Mouse (Mus musculus) cerebral cortex, adult 2 months (tissue): ENCODE results near the gene Plekho1.

ENCODE experiments used
- WGBS: fragments of 180-500 bp; shearing (Covaris S2); methylation state at CpG from one replicate; pipeline ENCODE4 v1.1.7; 2018; 5-methylcytosine and 5-hydroxymethylcytosine counted together

Plekho1 gene

DNA sequence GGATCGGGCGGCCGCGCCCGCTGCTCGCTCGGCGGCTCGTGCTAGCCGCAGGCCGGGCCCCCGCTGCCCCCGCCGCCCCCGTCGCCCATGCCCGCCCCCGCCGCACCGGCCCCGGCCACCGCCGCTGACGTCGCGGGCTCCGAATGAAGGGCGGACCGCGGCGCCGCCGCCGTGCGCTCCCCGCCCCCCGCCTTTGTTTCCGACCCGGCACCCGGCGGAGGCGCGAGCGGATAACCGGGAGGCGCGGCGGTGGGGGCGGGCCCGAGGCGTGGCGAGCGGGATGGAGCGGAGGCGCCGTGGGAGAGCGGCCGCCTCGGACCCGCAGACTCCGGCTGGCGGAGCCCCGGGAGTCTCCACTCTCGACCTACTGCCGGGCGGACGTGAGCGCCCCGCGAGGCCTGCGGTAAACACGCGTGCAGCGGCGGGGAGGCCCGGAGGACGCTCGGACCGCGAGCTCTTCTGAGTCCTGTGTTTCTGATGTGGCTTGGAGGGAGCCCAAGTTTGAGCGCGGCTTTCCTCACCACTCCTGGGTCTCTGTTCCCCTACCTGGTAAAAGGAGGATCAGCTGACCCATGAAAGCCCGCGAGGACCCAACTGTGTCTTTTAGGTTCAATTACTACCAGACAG is at the start of gene Plekho1:
TSS of gene Plekho1 (minus strand) at position 200 of the 627 bp plus-strand sequence.
- WGBS, result under 1% methylated on average over 82 of the region's 84 CpGs

DNA sequence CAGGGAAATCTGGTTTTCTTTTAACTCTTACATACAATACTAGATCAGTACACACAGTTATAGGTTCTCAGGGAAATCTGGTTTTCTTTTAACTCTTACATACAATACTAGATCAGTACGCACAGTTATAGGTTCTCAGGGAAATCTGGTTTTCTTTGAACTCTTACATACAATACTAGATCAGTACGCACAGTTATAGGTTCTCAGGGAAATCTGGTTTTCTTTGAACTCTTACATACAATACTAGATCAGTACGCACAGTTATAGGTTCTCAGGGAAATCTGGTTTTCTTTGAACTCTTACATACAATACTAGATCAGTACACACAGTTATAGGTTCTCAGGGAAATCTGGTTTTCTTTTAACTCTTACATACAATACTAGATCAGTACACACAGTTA is 48.8 kb upstream of the Plekho1 start:
- WGBS, result 90% methylated on average over 3 of the region's 3 CpGs

DNA sequence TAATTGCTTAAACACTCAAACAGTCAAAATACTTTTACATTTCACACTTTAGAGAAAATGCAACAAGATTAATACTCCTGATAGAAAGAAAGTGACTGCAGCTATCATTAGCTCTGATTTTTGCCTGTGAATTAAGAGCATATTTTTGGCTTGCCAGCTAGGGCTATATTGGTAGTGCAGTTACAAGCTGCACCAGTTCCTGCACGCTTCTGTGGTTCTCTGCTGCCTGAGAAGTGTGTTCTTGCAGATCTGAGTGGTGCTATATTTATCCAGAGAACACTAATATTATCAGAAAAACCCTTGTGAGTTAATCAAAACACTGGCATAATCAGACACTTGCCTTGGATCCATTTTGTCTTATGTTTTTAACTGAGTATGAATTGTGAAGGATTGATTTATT is 47.3 kb upstream of the Plekho1 start:
- WGBS, result 46% methylated on average over 1 of the region's 1 CpGs

DNA sequence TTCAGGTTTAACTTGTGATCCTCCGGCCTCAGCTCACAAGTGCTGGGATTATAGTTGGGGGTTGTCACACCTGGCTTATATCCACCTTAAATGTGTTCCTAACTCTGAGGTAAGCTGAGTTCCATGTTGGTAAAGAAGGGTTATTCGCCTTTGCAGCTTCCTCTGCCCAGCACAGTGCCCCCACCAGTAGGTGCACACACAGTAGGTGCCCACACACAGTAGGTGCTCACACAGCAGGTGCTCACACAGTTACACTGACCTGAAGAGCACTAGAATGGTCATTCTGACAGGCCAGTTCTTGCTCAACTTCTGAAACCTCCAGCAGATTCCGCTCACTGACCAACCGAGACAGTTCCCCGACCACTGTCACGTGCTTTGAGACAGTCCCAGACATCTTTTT is 45.3 kb upstream of the Plekho1 start:
- WGBS, result 97% methylated on average over 6 of the region's 6 CpGs

DNA sequence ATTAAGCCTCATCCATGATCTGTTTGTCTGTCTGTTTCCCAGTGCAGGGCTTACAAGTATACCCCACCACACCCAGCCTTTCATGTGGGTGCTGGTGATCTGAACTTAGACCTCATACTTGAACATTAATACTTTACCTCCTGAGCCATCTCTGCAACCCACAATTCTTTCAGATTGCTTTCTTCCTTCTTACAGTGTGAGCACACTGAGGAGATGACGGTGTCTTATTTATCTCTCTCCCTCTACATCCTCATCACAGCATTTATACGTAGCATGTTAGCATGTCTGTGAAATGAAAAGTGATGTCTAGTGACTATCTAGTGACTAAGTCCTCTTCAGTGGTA is 44.8 kb upstream of the Plekho1 start:
- WGBS, result 68% methylated on average over 2 of the region's 2 CpGs

DNA sequence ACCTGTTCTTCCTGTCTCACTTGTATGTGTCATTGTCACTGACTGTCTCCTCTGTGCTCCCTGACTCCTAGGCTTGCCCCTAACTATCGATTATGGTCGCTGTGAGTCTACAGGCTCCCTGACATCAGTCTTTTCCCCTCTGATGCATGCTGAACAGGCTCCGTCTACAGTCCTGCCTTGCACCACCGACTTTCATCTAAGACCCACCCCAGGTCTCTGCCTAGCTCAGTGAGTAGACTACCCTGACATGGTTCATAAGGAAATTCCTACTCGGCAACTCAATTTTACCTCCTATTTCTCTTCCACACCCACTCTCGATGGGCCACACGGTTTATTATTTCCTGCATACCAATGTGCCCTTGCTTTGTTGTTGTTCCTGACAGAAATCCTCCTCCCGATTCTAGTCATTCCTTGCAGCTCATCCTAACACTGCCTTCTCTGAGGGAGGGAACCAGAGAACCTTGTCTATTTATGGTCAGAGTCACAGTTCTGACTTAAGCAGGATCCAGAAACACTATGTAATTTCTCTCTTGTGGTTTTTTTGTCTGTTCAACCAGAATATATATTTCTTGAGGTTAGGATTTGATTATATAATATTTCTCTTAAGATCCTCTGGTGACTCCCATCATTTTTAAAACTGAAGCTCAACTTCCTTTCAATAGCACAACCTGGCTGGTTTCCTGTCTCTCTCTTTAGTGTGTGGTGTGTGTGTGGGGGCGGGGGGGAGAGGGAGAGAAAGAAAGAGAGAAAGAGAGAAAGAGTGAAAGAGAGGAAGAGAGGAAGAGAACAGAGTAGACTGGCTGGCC is 44.3 kb upstream of the Plekho1 start:
- 60% methylated on average over 9 of the region's 9 CpGs for WGBS

DNA sequence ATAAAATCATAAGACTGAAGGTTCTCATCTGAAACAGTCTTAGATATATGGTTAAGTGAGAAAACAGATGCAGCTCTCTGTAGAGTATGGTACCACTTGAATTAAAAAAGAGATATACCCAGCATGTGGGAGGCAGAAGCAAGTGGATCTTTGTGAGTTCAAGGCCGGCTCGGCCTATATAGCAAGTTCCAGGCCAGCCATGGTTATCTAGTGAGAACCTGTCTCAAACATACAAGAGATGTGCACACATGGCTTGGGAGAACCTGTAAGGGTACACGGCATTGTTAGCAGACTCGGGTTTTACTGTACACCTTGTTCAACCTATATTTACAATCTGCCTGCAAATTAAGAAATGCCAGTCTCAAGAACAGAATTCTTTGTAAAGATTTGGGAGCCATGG is 43.0 kb upstream of the Plekho1 start:
- 95% methylated on average over 4 of the region's 4 CpGs for WGBS

DNA sequence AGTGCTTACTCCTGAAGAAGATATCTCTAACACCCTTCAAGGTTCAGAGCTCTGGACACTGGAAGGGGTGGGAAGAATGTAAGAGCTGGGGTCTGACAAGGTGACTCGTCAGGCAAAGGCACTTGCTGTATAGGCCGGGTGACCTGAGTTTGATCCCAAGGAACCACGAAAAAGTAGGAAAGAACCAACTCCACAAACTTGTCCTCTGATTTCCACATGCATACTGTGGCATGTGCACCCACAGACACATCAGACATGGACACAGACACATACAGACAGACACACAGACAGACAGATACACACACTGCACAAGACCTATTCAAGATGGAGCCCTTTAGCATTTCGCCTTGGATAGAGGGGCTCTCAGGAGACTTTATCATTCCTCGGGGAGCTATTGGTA is 42.4 kb upstream of the Plekho1 start:
- WGBS, result 94% methylated on average over 5 of the region's 5 CpGs

DNA sequence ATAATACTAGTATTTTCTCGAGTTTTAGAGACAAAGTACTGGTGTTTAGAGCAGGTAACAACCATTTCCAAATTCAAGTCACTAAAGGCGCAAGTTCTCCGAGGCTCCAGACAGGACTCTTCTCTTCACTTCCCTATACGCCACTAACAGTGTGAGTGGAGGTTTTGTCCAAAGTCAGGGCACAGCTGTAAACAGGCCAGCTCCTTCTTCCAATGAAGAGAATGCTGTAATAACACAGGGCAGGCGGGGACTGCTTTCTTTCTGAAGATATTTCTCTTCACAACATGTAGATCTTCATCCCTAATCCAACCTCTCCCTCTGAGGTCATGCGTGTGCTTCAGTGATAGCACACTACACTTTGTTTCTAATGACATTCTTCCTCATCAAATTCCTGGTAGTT is 41.0 kb upstream of the Plekho1 start:
- WGBS, result 90% methylated on average over 6 of the region's 6 CpGs

DNA sequence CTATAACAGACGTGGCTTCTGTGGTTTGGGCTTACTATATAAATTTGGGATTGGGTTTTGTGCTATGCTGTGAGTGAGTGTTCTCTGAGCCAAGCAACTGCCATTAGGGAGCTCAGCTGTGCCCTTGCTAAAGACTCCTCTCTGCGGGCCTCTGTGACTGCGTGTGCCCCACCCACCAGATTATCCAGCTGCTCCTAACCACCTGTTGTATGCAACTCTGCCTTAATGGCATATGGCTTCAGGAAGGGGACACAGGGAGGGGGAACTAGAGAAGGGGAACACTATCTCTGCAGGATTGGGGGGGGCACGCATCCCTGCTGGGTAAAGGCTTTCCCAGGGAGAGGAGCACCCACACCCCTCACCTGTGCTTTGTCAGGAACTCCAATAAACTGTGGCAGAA is 37.2 kb upstream of the Plekho1 start:
- 91% methylated on average over 4 of the region's 4 CpGs for WGBS

DNA sequence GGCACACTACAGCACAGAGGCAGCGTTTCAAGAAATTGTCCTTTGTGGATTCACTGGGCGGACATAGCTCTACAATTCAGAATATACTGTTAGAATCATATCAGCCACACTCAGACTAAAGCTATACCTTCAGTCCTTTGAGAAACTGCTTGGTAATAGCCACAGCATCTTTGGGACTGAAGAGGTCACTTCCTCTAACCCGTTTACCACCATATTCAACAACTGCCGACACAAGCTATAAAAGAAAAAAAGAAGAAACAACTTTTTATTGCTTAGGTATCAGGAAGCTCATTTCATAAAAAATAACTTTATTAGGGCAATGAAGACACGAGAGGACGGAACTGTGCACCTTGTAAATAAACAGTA is 36.8 kb upstream of the Plekho1 start:
- WGBS, result 87% methylated on average over 6 of the region's 6 CpGs

DNA sequence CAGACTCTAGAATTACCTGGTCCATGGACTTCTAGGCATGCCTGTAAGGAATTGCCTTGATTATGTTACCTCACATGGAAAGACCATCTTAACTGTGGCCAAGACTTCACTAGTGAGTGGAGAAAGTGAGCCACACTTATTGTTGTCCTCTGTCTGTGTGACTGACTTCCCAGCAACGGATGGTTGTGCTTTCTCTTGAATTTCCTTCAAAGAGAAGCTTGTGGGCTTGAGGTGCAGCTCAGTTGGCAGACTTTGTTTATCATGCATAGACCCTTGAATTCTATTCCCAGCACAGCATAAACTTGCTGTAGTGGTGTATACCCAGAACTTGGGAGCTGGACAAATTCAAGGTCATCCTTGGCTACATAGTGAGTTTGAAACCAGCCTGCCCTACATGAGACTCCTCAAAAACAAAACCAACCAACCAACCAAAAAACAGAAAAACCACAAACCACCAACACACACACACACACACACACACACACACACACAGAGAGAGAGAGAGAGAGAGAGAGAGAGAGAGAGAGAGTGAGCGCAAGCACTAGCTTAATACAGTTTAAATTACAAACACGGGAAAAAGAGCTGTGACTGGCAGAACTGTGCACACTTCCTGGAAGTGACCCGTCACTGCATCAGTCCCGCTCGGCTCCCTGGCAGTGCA is 36.3 kb upstream of the Plekho1 start:
- WGBS, result 85% methylated on average over 6 of the region's 6 CpGs

DNA sequence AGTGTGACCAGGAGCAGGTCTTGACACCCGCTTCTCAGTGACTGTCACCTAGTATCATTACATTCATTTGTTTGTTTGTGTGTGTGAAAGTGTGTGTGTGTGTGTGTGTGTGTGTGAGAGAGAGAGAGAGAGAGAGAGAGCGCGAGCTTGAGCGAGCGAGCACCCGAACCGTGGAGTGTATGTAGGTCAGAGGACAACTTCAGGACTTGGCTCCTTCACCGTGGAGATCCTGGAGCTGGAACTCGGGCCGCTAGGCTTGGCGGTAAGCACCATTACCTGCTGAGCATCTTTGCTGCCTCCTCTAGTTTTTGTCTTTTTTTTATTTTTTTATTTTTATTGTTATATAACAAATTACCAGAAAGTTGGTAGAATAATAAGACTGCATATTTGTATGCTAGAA is 34.0 kb upstream of the Plekho1 start:
- 90% methylated on average over 11 of the region's 11 CpGs for WGBS

DNA sequence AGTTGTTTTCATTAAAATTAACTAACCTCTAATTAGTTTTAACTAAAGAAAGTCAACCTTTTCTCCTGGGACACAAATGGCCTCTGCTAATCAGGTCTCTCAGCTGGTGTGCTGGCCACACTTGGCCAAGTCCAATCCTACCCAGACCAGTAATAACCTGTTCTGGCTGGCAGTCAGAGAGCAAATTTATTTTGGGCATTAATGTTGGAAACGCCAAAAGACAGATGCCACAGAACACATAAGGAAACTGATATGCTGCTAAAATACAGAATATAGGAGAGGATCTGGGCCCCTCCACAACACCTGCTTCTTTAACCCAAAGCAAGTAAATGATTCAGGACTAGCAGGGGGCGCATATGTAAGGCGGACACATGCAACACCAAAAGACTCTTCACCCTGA is 33.5 kb upstream of the Plekho1 start:
- 87% methylated on average over 3 of the region's 3 CpGs for WGBS

DNA sequence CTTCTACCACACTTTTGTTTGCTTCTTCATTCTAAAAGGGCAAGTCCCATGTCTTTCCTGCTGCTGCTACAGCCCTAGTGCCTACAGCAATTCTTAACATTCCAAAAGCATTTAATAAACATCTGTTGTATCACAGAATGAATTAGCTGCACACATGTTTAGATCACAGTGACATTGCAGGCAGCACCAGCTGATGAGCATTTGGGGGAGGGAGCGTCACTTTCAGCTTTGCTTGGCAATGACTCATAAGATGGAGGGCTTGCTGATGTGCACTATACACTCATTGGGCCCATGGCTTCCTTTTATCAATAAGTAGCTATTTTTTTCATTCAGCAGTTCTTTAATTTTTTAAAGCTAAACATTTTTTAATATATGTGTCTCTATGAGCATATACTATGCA is 32.1 kb upstream of the Plekho1 start:
- 83% methylated on average over 1 of the region's 1 CpGs for WGBS

DNA sequence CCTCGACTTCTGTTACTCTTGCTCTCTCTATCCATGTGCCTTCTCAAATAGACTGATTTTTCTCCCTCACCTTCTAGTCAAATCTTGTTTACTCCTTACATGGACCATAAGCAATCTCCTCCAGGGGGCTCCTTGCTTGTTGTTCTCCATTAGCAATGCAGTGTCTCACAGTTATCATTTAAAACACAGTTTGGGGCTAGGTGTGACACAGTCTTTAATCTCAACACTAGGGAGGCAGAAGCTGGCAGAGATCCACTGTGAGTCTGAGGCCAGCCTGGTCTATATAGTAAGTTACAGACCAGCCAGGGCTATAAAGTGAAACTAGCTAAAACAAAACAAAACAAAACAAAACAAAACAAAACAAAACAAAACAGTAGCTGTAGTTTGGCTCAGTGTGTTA is 31.3 kb upstream of the Plekho1 start:
- WGBS, result 86% methylated on average over 1 of the region's 1 CpGs

DNA sequence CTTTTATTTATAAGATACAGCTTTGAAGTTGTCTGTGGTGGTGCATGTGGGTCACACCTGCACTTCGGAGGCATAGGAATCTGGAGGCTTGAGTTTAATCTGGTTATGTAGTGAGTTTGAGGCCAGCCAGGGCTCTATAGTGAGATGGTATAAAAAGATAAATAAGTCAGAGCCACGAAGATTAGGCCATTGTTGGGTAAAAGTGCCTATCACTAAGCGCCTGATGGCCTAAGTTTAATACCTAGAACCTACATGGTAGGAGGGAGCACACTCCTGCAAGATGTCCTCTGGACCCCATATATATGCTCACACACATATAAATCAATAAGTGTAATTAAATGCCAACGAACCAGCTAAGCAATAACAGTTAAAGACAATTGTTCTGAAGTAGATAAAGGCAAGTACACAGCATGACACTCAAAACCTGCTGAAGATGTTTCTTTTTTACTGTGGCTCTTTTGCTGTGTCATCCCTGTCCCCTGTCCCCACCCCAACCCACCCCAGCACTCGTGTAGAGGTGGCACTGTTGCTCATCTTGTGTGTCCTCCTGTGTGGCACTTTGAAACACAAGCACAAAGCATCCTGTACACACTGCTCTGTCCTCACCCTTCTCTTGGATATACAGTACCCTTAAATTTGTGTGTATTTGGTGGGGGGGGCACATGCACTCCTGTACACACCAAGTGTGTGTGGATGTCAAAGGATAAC is 25.8 kb upstream of the Plekho1 start:
- 77% methylated on average over 5 of the region's 5 CpGs for WGBS

DNA sequence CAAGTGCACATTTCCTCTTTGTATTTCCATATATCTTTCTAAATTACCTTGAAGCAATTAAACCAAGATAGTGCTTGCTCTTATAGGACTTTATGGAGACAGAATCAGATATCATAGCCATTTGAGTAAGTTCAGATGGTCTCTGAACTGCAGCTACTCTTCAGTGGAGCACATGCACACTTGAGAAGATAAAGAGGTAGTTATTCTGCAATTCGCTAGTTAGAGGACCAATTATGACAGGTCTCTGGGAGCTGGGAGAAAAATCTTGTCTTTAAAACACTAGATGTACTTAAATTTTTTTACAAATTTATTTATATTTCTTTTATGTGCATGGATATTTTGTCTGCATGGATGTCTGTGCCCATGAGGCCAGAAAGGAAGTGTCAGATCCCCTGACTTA is 24.9 kb upstream of the Plekho1 start:
- WGBS, result 70% methylated on average over 1 of the region's 1 CpGs

DNA sequence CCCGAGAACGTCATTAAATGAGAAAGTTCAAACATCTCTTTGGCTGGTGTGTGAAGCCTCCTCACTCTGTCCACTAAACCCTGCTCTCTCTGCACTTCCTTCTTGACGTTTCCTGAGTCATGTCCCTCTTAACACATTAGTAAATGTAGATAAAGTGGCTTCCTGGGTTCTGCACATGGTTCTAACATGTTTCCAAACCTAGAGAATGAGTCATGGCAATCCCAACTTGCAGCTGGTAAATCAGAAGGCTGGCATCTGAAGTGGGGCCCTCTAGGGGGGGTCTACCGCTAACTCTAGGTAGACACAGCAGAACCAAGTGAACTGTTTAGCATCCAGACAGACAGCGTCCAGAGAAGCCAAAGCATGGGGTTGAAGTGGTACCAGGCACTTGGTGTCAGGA is 21.7 kb upstream of the Plekho1 start:
- WGBS, result 70% methylated on average over 5 of the region's 5 CpGs

DNA sequence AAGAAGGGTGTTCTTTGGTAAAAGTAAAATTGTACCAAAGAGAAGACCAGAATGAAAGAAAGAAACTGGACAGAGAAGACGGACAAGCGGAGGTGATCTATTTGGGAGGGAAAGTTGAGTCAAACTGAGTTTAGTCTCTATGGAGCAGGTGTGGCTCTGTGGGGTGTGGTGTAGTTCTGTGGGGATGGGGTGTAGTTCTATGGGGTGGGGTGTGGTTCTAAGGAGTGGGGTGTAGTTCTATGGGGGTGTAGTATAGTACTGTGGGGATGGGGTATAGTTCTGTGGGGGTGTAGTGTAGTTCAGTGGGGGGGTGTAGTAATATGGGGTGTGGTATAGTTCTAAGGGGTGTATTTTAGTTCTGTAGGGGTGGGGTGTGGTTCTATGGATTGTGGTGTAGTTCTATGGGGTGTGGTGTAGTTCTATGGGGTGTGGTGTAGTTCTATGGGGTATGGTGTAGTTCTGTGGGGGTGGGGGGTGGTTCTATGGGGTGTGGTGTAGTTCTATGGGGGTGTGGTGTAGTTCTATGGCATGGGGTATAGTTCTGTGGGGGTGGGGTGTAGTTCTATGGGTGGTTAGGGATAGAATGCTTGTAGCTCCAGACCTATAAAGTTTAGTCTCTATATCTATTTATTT is 20.6 kb upstream of the Plekho1 start:
- WGBS, result 95% methylated on average over 2 of the region's 2 CpGs

DNA sequence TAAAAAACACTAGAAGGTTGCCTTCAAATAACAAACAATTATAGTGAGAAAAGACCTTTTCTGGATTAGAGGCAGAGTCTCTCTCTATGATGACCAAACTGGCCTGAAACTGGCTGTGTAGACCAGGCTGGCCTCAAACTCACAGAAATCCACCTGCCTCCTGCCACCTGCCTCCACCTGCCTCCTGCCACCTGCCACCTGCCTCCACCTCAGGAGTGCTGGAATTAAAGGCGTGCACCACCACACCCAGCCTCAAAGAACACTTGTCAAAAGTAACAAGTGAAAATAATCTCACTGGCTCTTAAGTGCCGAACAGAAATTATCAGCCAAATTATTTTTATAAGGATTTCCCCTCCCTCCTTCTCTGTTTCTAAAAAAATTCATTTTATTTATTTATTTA is 19.9 kb upstream of the Plekho1 start:
- WGBS, result 98% methylated on average over 2 of the region's 2 CpGs

DNA sequence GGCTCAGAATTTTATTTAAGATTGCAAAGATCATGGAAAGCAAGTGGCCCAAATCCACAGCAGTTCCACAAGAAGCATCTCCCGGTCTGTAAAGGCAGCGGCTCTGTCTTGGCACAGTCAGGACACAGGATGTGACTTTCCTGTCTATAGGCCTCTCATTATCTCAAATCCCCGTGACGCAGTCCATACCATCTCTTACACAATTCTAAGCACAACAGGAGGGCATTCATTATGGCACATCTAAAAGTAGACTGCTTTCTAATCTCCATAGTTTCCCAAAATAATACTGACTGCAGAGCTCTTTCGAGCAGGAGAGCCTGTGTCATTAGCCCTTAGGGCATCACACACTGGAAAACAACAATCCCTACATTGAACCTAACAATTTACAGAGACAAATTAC is 17.0 kb upstream of the Plekho1 start:
- WGBS, result 28% methylated on average over 5 of the region's 5 CpGs
